Mouse (Mus musculus) spleen, adult 2 months (tissue): ENCODE measurements around the gene Tpp1. TPM values are rescaled to one million over a fixed set of nuclear protein-coding genes. Genes with fewer than 3 reads are reported as not detected.
A peak's percentile ranks its signal among the peaks of the same experiment; 100 is the strongest.
"Not testable (repeated sequence)": the region's sequence is repeated elsewhere in the genome, so short reads cannot be mapped to it uniquely, and the experiment has no call there.

Experiments
- DNase-seq, 2 experiments: peaks; one replicate each; pipeline versions ENCODE4 v3.0.0 to v3.0.0-alpha.2; 2012 to 2021; ENCODE audit warnings: low spot score in 2 of 2, low read depth in 1 of 2
- H3K27ac ChIP-seq: fragments of 200-500 bp; 2 replicates; pipeline ENCODE4 v1.5.1; 2012; ENCODE audit warnings: low read length, inconsistent platforms; ENCODE audit not compliant: insufficient read depth
- H3K27me3 ChIP-seq: fragments of 200-500 bp; 2 replicates; pipeline ENCODE4 v1.6.1; 2012; ENCODE audit warnings: mild to moderate bottlenecking, moderate library complexity, low read length, inconsistent platforms; ENCODE audit not compliant: control insufficient read depth, insufficient read depth
- H3K36me3 ChIP-seq: fragments of 200-500 bp; 2 replicates; pipeline ENCODE4 v1.6.1; 2012; ENCODE audit warnings: mild to moderate bottlenecking, low read length, inconsistent platforms; ENCODE audit not compliant: control insufficient read depth, insufficient read depth
- H3K4me1 ChIP-seq: fragments of 200-500 bp; 2 replicates; pipeline ENCODE4 v1.6.1; 2011; ENCODE audit warnings: inconsistent platforms; ENCODE audit not compliant: control insufficient read depth, insufficient read depth, insufficient read length
- H3K4me3 ChIP-seq: fragments of 200-500 bp; 2 replicates; pipeline ENCODE4 v1.5.1; 2011; ENCODE audit warnings: mild to moderate bottlenecking, inconsistent platforms; ENCODE audit not compliant: insufficient read depth, insufficient read length; ENCODE audit errors: extremely low read depth
- CTCF ChIP-seq: fragments of 200-500 bp; IDR thresholded peaks from 2 replicates; pipeline ENCODE4 v1.5.1; 2011; ENCODE audit warnings: mild to moderate bottlenecking, inconsistent platforms; ENCODE audit not compliant: insufficient read depth, insufficient read length, insufficient replicate concordance; ENCODE audit errors: extremely low read depth
- POLR2A ChIP-seq: fragments of 200-500 bp; IDR thresholded peaks from 2 replicates; pipeline ENCODE4 v1.6.1; 2011; ENCODE audit warnings: low read depth, low read length, inconsistent platforms
- WGBS: fragments of 180-500 bp; shearing (Covaris S2); methylation state at CpG from one replicate; pipeline ENCODE4 v1.1.7; 2018; 5-methylcytosine and 5-hydroxymethylcytosine counted together
- polyA plus RNA-seq: library from polyadenylated mRNA; depleted of rRNA; stranded (reverse); fragments of >200 nt; gene quantifications from 2 replicates; pipeline ENCODE4 v1.2.3, GENCODE M21; 2012

Tpp1 gene
- polyA plus RNA-seq, 1 experiment = 83.3 TPM

GRCm38 (mm10) chr7:105736264-105736901, 15.7 kb downstream of the Tpp1 start, which contains the start of gene Ilk:
TSS of gene Ilk (plus strand) at chr7:105736592.
- Histone ChIP-seq H3K4me3 (peak within 1 kb of the TSS; percentile 72), H3K27me3 (no peaks in the 10 kb centered on the region), H3K27ac (peak within 1 kb of the TSS; percentile 87), H3K36me3 (peaks cover 23% of the 10 kb centered on the region), H3K4me1 (peaks cover 2% of the 10 kb centered on the region)
- TF ChIP-seq CTCF (no peak), POLR2A (no peak; the same call in 1 of the 2 replicates)
- under 1% methylated on average over 62 of the region's 62 CpGs for WGBS
- peak; percentile 77 to 89 for DNase-seq

GRCm38 (mm10) chr7:105735464-105735863, 16.6 kb downstream of the Tpp1 start:
- not testable (repeated sequence) for DNase-seq, H3K27ac ChIP-seq, H3K4me1 ChIP-seq, H3K27me3 ChIP-seq
- WGBS = 39% methylated on average over 4 of the region's 4 CpGs
- H3K4me3 ChIP-seq = peak overlapping the region; percentile 40; the same call in 1 of the 2 replicates
- H3K36me3 ChIP-seq = peaks cover 20% of the 10 kb centered on the region

GRCm38 (mm10) chr7:105734826-105735225, 17.2 kb downstream of the Tpp1 start:
- peaks cover 2% of the 10 kb centered on the region for H3K4me1 ChIP-seq
- peaks cover 20% of the 10 kb centered on the region for H3K36me3 ChIP-seq
- H3K4me3 ChIP-seq = no peak overlapping the region

GRCm38 (mm10) chr7:105733836-105734235, 18.2 kb downstream of the Tpp1 start:
- 93% methylated on average over 11 of the region's 11 CpGs for WGBS
- Histone ChIP-seq H3K36me3 (peaks cover 22% of the 10 kb centered on the region), H3K4me3 (no peak overlapping the region), H3K27me3 (no peaks in the 10 kb centered on the region), H3K27ac (no peak overlapping the region), H3K4me1 (peaks cover 2% of the 10 kb centered on the region; the same call in 1 of the 2 replicates)
- DNase-seq = no peak
- TF ChIP-seq CTCF = no peak
- TF ChIP-seq POLR2A = no peak

More at GRCm38 (mm10) chr7:105734826-105735225, 17.2 kb downstream of the Tpp1 start:
- TF ChIP-seq POLR2A (no peak), CTCF (no peak)
- WGBS = 89% methylated on average over 8 of the region's 8 CpGs
- Histone ChIP-seq H3K27ac (no peak overlapping the region), H3K27me3 (no peaks in the 10 kb centered on the region)
- DNase-seq = no peak

GRCm38 (mm10) chr7:105728701-105729428, 23.2 kb downstream of the Tpp1 start:
- TF ChIP-seq CTCF (no peak), POLR2A (no peak)

GRCm38 (mm10) chr7:105726980-105727325, 25.1 kb downstream of the Tpp1 start:
- no peak overlapping the region for H3K4me3 ChIP-seq
- H3K4me1 ChIP-seq = no peaks in the 10 kb centered on the region
- no peak overlapping the region for H3K27ac ChIP-seq
- TF ChIP-seq CTCF = no peak
- no peak for TF ChIP-seq POLR2A
- no peaks in the 10 kb centered on the region for H3K27me3 ChIP-seq
- WGBS = 68% methylated on average over 4 of the region's 4 CpGs
- DNase-seq = no peak
- H3K36me3 ChIP-seq = peaks cover 7% of the 10 kb centered on the region

More at GRCm38 (mm10) chr7:105728701-105729428, 23.2 kb downstream of the Tpp1 start:
- Histone ChIP-seq H3K36me3 (peaks cover 20% of the 10 kb centered on the region), H3K4me1 (no peaks in the 10 kb centered on the region), H3K4me3 (no peak overlapping the region), H3K27ac (no peak overlapping the region), H3K27me3 (no peaks in the 10 kb centered on the region)
- DNase-seq = no peak
- WGBS = 69% methylated on average over 6 of the region's 6 CpGs
